Mouse (Mus musculus) c-Kit-positive CD71-positive TER-119-negative erythroid progenitor cells, embryonic 14.5 days (primary cell): ENCODE results near the gene Cmip.

Source experiments
- DNase-seq: peaks from one replicate; pipeline ENCODE4 v3.0.0-alpha.2; 2013; ENCODE audit warnings: low read depth

The Cmip gene

DNA sequence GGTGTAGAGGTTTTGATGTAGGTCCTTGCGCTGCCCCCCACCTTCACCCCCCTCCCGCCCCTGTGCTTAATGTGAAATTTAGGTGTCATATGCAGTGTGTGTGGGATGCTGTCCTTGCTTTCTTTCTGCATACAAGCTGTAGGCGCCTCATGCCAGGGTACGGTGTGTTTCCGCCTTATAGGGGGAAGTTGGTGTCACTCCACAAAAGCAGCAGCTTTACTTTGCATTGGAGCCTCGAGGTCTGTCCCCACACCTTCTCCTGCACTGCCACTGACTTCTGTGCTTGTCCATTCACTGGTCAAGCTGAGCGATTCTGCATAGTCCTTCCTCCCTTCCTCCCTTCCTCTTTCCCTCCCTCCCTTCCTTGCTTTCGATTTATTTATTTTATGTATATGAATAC is 250.8 kb downstream of the Cmip start:
- DNase-seq: no peak
